Mouse (Mus musculus): ENCODE measurements at regions not wholly inside any gene's neighbourhood (a gene's known extent, or its start where the extent isn't known, plus 50 kb on each side); places are given as distances from the start of the nearest gene placed in this dataset.
"Not testable (repeated sequence)": the region's sequence is repeated elsewhere in the genome, so short reads cannot be mapped to it uniquely, and the experiment has no call there.

- no peak for DNase-seq (ENCODE audit: extremely low spot score, low spot score)
Measured at GRCm38 (mm10) chr5:18502831-18503230, 142.7 kb upstream of the Gnai1 start.

GRCm38 (mm10) chr5:18494305-18494704 is 134.2 kb upstream of the Gnai1 start:
- DNase-seq (ENCODE audit: extremely low spot score, low spot score), result no peak

- no peak for DNase-seq (ENCODE audit: extremely low spot score, low spot score)
Measured at GRCm38 (mm10) chr5:18489709-18490108, 129.6 kb upstream of the Gnai1 start.

GRCm38 (mm10) chr5:18487076-18487772 is 127.1 kb upstream of the Gnai1 start:
- no peak for DNase-seq (ENCODE audit: extremely low spot score, low spot score)

GRCm38 (mm10) chr5:18484376-18484775 is 124.2 kb upstream of the Gnai1 start:
- no peak for DNase-seq (ENCODE audit: extremely low spot score, low spot score)

- DNase-seq (ENCODE audit: extremely low spot score, low spot score), result no peak
Measured at GRCm38 (mm10) chr5:18478420-18478819, 118.3 kb upstream of the Gnai1 start.

- no peak for DNase-seq (ENCODE audit: extremely low spot score, low spot score)
Measured at GRCm38 (mm10) chr5:18477372-18478017, 117.3 kb upstream of the Gnai1 start.

GRCm38 (mm10) chr5:18472114-18472513 is 112.0 kb upstream of the Gnai1 start:
- no peak for DNase-seq (ENCODE audit: extremely low spot score, low spot score)

- no peak for DNase-seq (ENCODE audit: extremely low spot score, low spot score)
Measured at GRCm38 (mm10) chr5:18457771-18458170, 97.6 kb upstream of the Gnai1 start.

GRCm38 (mm10) chr5:18456196-18456595 is 96.0 kb upstream of the Gnai1 start:
- no peak for DNase-seq (ENCODE audit: extremely low spot score, low spot score)

- not testable (repeated sequence) for DNase-seq (ENCODE audit: extremely low spot score, low spot score)
Measured at GRCm38 (mm10) chr5:18452871-18453757, 93.0 kb upstream of the Gnai1 start.

GRCm38 (mm10) chr5:18449261-18449660 is 89.1 kb upstream of the Gnai1 start:
- DNase-seq (ENCODE audit: extremely low spot score, low spot score), result no peak

- no peak for DNase-seq (ENCODE audit: extremely low spot score, low spot score)
Measured at GRCm38 (mm10) chr5:18448330-18448670, 88.1 kb upstream of the Gnai1 start.

- no peak for DNase-seq (ENCODE audit: extremely low spot score, low spot score)
Measured at GRCm38 (mm10) chr5:18447665-18448329, 87.6 kb upstream of the Gnai1 start.

GRCm38 (mm10) chr5:18445969-18446368 is 85.8 kb upstream of the Gnai1 start:
- peak; percentile 49 for DNase-seq (ENCODE audit: extremely low spot score, low spot score)

GRCm38 (mm10) chr5:18439986-18440385 is 79.8 kb upstream of the Gnai1 start:
- no peak for DNase-seq (ENCODE audit: extremely low spot score, low spot score)

- DNase-seq (ENCODE audit: extremely low spot score, low spot score), result no peak
Measured at GRCm38 (mm10) chr5:18439281-18439680, 79.1 kb upstream of the Gnai1 start.

GRCm38 (mm10) chr5:18436099-18436748 is 76.1 kb upstream of the Gnai1 start:
- DNase-seq (ENCODE audit: extremely low spot score, low spot score), result no peak

- no peak for DNase-seq (ENCODE audit: extremely low spot score, low spot score)
Measured at GRCm38 (mm10) chr5:18434245-18434644, 74.1 kb upstream of the Gnai1 start.

- no peak for DNase-seq (ENCODE audit: extremely low spot score, low spot score)
Measured at GRCm38 (mm10) chr5:18433287-18433686, 73.1 kb upstream of the Gnai1 start.

GRCm38 (mm10) chr5:18425098-18425497 is 64.9 kb upstream of the Gnai1 start:
- no peak for DNase-seq (ENCODE audit: extremely low spot score, low spot score)
